Mouse (Mus musculus) CD4-positive, CD25-positive, alpha-beta regulatory T cell, adult 4 months (primary cell): ENCODE results near the gene Egr2. TPM values are rescaled to one million over a fixed set of nuclear protein-coding genes. Genes with fewer than 3 reads are reported as not detected.

ENCODE experiments used
- ATAC-seq: one replicate; pipeline ENCODE4 v1.8.0; 2017
- polyA plus RNA-seq, 2 experiments: library from polyadenylated mRNA; unstranded; fragments of 100-300 nt; shearing (Covaris generic); gene quantifications; one replicate each; pipeline ENCODE4 v1.2.1; 2017

Egr2 gene
- 10 to 100 TPM; 49.2 to 69.1 TPM for polyA plus RNA-seq

GRCm38 (mm10) chr10:67535256-67535655 is at the start of gene Egr2:
TSS of gene Egr2 (plus strand) at chr10:67535475.
- ATAC-seq, result no peak

GRCm38 (mm10) chr10:67487496-67487895 is 47.8 kb upstream of the Egr2 start:
- peak; percentile 73 for ATAC-seq

- ATAC-seq, result no peak
These were observed 45.4 kb upstream of the Egr2 start for GRCm38 (mm10) chr10:67489836-67490235.

- ATAC-seq, result no peak
These were observed 44.6 kb upstream of the Egr2 start for GRCm38 (mm10) chr10:67490632-67491031.

- ATAC-seq, result no peak
These were observed 43.1 kb upstream of the Egr2 start for GRCm38 (mm10) chr10:67492161-67492571.

GRCm38 (mm10) chr10:67493556-67493955 is 41.7 kb upstream of the Egr2 start:
- peak; percentile 22 for ATAC-seq

GRCm38 (mm10) chr10:67497144-67497892 is 38.0 kb upstream of the Egr2 start:
- peak; percentile 77 for ATAC-seq

GRCm38 (mm10) chr10:67497951-67498350 is 37.3 kb upstream of the Egr2 start:
- ATAC-seq, result peak; percentile 26

GRCm38 (mm10) chr10:67503320-67503995 is 31.8 kb upstream of the Egr2 start:
- peak; percentile 88 for ATAC-seq

GRCm38 (mm10) chr10:67504046-67504445 is 31.2 kb upstream of the Egr2 start:
- peak; percentile 24 for ATAC-seq

- peak; percentile 26 for ATAC-seq
These were observed 30.0 kb upstream of the Egr2 start for GRCm38 (mm10) chr10:67505248-67505647.

GRCm38 (mm10) chr10:67512211-67512610 is 23.1 kb upstream of the Egr2 start:
- peak; percentile 37 for ATAC-seq

- ATAC-seq, result no peak
These were observed 22.4 kb upstream of the Egr2 start for GRCm38 (mm10) chr10:67512871-67513270.

GRCm38 (mm10) chr10:67518733-67519132 is 16.5 kb upstream of the Egr2 start:
- no peak for ATAC-seq

- peak; percentile 49 for ATAC-seq
These were observed 11.1 kb upstream of the Egr2 start for GRCm38 (mm10) chr10:67524130-67524529.

GRCm38 (mm10) chr10:67524694-67525093 is 10.6 kb upstream of the Egr2 start:
- no peak for ATAC-seq

- ATAC-seq, result no peak
These were observed 8.8 kb upstream of the Egr2 start for GRCm38 (mm10) chr10:67526435-67526834.

- no peak for ATAC-seq
These were observed 5.5 kb upstream of the Egr2 start for GRCm38 (mm10) chr10:67529769-67530168.

GRCm38 (mm10) chr10:67535972-67536371 is 697 bp downstream of the Egr2 start:
- ATAC-seq, result no peak

GRCm38 (mm10) chr10:67536621-67537141 is 1.4 kb downstream of the Egr2 start:
- ATAC-seq, result peak; percentile 4

- peak; percentile 81 for ATAC-seq
These were observed 2.1 kb downstream of the Egr2 start for GRCm38 (mm10) chr10:67537151-67537994.

GRCm38 (mm10) chr10:67538106-67538505 is 2.8 kb downstream of the Egr2 start:
- ATAC-seq, result no peak
